Mouse (Mus musculus) gastrocnemius, postnatal 4 days (tissue): Measurements from ENCODE around the gene Gm11011. TPM values are rescaled to one million over a fixed set of nuclear protein-coding genes. Genes with fewer than 3 reads are reported as not detected.

Experiments
- DNase-seq, 2 experiments: peaks; one replicate each; pipeline ENCODE4 v3.0.0; 2021 to 2022; ENCODE audit warnings: low spot score in 2 of 2, mixed read lengths in 2 of 2
- total RNA-seq, 2 experiments: library from RNA; stranded (reverse); gene quantifications; 2 replicates each; pipeline ENCODE4 v1.2.3; 2021

Gene Gm11011
- total RNA-seq, 2 experiments from 2014 or later: not detected

DNA sequence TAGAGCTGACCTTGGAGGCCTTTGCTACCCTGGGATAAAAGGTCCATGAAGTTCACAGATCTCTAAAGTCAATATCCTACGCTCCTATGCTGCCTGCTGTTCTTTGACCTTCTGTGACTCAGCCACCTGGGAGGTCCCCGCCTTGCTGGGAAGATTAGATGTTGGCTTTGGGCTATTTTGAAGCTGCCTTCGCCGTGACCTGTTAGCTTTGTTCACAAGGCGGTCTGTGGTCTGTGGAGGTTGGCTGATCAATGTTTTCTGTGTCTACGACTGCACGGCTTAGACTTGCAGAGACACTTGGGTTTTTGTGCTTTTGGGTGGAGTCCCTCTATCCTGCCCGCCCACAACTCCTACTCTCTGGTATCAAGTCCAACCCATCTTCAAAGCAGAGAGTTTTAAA lies 2.9 kb upstream of the Gm11011 start:
- no peak for DNase-seq

DNA sequence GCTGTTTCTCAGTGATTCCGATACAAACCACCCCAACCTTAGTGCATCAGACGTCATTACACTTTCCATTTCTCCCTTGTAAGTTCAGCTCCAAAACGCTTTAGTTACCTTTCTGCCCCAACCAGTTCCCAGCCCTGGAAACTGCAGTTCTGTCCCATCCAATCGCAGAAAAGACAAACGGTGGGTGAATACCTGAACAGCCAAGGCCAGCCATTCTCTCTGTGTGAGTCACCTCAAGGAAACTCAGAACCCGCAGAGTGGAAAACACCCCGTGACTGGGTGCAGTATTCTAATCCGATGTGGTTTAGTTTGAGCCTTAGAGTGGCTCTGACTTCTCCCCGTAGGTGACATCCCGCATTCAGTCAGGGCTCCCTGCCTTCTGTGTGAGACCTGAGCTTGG lies 2.2 kb upstream of the Gm11011 start:
- DNase-seq: no peak

DNA sequence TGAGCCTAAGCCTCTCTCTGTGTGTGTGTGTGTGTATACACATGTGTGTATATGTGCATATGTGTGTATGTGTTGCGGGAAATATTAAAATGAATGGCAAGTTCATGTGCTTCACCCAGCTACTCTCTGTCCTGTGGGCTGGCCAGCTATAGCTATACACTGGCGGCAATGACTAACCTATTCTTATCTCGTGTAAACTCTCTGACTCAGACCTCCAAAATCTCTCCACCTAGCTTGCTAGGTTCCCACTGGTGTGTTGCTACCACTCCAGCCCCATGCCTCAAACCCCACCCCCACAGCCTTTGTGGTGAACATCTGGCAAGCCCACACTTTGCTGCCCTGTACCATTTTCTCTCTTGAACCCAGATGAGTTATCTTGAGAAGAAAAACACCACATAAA lies 857 bp downstream of the Gm11011 start:
- DNase-seq: no peak

DNA sequence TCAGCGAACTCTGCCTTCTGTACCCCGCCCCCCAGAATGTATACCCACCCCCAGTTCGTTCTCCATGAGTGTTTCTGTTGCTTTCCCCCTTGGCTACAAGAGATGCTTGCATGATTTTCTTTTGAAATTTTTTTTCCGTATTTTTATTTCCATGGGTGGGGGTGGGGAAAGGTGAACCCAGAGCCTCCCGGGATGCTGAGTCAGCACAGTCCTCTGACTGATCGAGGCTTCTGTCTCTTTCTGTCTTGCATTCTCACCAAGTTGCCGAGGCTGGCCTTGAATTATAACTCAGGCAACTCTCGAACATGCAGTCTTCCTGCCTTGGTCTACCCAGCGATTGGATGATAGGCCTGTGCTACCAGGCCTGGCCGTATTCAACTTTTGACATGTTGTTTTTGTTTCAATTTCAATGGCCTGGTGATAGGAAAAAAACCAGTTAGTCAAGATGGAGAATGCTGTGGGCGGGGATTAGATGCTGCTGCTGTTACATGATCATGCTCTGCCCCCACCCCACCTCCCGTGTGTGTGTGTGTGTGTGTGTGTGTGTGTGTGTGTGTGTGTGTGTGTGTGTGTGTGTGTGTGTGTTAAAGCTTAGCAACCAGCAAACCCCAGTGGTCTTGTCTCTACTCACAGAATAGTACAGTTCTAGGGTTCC lies 1.8 kb downstream of the Gm11011 start:
- DNase-seq: no peak

DNA sequence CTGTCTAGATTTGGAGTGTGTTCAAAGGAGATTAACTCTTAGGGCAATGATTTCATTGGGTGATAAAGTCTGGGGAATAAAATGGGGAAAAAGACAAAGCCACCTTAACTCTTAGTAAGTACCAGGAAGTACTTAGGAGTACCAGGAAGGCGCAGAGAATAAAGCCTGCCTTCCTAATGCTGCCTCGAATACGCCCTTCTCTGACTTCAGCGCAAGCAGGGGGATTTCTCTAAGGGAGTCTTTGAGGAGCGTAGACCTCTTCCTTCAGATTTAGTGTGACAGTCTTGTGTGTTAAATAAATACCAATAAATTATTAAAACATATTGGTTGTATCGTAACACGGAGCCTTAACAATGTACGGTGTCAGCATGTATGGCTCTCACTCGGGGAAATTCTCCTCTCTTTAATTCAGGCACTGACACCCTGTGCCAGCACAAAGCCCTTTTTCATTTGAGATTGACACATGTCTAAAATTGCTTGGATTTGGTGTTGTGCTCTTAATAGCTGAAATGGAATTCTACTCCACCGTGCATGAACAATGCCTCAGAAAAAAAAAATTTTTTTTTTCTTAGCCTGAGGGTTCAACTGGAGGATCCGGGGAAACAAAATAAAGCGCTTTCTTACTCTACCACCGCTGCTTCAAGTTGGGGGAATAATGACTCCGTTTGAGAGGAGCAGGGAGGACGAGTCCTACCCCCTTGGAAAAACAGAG lies 2.6 kb downstream of the Gm11011 start:
- no peak for DNase-seq

DNA sequence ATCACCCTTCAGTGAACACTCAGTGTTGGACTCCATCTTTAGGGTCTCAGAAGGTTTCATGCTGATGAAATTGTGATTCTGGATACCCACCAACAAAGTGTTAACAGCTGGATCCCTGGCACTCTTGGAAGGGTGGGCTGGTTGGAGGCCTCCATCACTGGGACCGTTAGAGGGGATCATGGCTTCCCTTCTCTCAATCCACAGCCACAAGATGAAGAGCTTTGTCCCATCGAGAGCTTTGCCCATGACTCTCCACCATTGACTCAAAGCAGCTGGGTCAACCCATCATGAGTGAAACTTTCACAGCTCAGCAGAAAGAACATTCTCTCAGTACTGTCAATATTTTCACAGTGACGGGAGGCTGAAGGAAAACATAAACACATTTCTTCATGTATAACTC lies 4.1 kb downstream of the Gm11011 start:
- DNase-seq: no peak

DNA sequence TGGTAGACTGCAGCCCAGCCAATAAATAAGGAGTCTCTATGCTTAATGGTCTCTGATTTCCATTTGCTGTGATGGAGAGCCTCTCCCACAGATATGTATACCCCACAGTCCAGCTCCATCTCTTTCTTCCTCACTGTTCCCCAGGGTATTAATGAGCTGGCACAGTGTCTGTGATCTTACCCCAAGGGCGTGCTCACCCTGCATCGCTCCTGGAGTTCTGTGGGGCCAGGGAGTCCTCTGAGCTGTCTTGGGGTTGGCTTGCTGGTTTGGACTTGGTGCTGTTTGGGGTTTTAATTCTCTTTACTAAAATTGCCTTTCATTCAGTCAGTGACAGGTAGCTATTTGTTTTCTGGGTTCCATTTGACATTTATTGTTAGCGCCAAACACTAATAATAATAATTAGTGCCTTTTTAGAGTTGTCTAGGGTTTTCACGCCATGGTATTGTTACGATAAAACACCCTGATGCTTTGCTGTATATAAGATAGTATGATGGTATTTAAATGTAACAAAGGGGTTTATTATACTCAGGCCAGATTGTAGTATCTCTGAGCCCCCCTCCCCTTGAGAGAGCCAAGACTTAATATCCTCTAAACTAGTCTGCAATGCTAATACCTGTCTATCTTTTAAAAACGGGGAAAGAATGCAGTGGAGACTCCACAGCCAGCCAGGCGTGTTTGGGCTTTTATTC lies 9.9 kb downstream of the Gm11011 start:
- no peak for DNase-seq

DNA sequence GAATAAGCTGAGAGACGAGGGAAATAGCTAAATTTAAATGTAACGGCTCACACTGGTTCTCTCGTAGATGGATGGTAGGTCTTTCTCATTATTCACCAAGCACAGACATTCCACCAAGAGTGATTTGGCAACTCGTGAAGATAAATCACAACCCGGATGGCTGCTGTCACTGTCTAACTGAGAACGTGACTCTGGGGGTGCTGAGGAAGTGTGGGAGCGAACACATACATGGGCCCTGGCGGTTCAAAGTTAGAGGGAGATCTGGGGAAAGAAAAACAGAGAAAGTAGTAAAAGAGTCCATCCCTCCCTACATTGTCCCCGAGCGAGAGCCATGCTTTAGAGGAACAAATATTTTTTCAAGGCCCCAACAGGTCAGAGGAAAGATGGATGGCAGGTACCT lies 17.5 kb downstream of the Gm11011 start:
- DNase-seq: no peak

DNA sequence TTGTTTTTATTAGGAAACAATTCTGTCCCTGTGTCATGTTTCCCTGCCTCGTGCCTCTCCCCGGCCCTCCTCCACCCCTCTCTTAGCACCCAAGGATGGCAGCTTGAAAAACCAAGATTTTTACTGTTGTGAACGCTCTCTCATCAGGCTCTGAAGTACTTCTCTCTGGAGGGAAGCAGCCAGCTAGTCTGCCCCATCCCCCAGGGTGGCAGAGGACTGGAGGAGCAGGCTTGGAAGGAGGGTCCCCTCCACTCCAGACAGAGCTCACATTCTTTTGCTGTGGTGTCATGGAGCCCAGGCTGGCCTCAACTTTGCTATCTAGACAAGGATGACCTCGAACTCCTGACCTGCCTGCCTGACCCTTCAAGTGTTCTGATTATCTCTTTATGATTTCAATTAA lies 21.4 kb downstream of the Gm11011 start:
- DNase-seq: no peak

DNA sequence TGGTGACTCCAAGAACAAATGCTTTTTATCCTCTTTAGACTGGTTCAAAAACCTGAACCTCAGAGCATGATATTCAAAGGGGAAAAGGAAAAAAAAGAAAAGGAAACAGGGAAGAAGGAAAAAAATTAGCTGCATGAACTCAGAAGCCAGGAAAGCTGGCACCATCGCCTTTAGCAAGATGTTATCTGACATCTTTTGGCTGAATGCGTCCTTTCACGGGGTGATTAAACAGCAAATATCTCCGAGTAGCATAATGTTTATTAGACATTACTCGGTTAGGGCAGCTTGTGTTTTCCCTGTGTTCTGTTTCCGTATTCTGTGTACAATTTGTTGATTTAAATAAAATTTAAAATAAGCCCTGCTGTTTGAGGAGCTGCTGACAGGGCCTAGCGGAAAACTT lies 21.8 kb downstream of the Gm11011 start:
- DNase-seq: no peak

DNA sequence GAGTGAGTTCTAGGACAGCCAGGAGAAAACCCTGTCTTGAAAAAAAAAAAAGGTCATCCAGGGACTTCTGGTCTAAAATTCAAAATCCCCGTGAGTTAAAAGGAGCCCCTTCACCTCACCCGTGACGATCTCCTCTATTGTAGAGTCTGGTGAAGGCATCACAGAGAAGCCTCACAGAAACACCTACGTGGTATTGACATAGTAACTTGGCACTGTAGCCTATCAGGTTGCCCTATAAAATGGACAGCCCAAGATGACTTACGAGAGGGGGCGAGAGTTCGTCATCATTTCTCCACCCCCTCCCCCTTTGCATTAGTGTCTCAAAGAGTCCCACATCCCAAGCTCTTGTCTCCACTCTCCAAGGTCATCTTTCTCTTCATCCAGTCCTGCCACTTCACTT lies 41.9 kb downstream of the Gm11011 start:
- no peak for DNase-seq

DNA sequence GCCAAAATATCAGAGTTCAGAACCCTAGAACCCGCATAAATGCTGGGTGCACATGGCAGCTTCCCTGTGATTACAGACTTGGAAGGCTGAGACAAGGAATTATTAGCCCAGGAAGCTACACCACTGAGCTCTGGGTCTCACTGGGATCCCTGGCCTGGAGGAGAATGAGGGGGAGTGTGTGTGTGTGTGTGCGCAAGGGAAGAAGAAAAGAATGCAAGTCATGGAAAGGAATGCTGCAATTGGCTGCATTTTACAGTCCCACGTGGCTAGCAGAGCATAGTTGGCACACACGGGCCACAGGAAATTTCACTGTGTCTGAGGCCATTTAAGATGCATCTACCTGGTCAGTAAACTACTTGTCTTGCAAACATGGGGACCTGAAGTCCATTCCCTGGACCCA lies 48.6 kb downstream of the Gm11011 start:
- DNase-seq: no peak

Other genes with a start within 250 kb of the Gm11011 start
- gene Tshz2, start 45.3 kb upstream of the Gm11011 start, total RNA-seq: 10 to 100 TPM; 38.2 to 40.1 TPM